Mouse (Mus musculus): ENCODE data around the gene Cpox.

The Cpox gene

GRCm38 (mm10) chr16:58669917-58670630 lies at the start of gene Cpox:
Gene Cpox, plus strand, starts transcription at chr16:58670292.
- in situ Hi-C loops (cut with MboI; ENCODE audit: unreplicated experiment in 2 of 2) = loop anchor here (5.0 to 10.0 kb wide), 5 partner anchors 57 to 1035 kb away; partner anchors contain the start of genes Cldnd1 (in 1 of the 2) and Gabrr3 (in 1 of the 2)

GRCm38 (mm10) chr16:58622377-58622776 lies 47.7 kb upstream of the Cpox start:
- in situ Hi-C loops (cut with MboI; ENCODE audit: unreplicated experiment in 2 of 2) = loop anchor here (5.0 to 10.0 kb wide), 3 partner anchors 98 to 160 kb away; partner anchors contain the start of gene St3gal6 (in 2 of the 2)

GRCm38 (mm10) chr16:58623114-58623513 lies 47.0 kb upstream of the Cpox start:
- in situ Hi-C loops (cut with MboI; ENCODE audit: unreplicated experiment in 2 of 2) = loop anchor here (5.0 to 10.0 kb wide), 3 partner anchors 98 to 161 kb away; partner anchors contain the start of gene St3gal6 (in 2 of the 2)

DNA sequence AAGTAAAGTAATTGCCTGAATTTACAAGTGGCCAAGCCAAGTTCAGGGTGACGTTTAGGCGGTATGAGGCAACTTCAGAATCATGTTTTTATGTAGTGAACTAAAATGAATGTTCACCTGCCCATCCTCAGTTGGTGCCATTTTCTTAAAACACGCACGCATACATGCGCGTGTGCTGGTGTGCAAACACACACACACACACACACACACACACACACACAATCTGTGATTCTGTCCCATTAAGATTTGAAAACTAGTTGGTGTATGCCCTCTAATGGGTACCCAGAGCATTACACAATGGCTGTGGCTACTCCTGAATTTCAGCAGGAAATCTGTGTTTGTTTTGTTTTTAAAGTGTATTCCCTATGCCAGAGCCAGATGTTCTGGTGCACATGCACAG lies 46.1 kb upstream of the Cpox start:
- in situ Hi-C loops (cut with MboI; ENCODE audit: unreplicated experiment in 2 of 2) = loop anchor here (5.0 to 10.0 kb wide), 3 partner anchors 99 to 162 kb away; partner anchors contain the start of gene St3gal6 (in 2 of the 2)

- in situ Hi-C loops (cut with MboI; ENCODE audit: unreplicated experiment in 2 of 2) = loop anchor here in 1 of 2 experiments (5.0 to 25.0 kb wide), 4 partner anchors 103 to 985 kb away; partner anchors contain the start of genes Crybg3 and St3gal6
Observed at GRCm38 (mm10) chr16:58627597-58628335, 42.3 kb upstream of the Cpox start.

DNA sequence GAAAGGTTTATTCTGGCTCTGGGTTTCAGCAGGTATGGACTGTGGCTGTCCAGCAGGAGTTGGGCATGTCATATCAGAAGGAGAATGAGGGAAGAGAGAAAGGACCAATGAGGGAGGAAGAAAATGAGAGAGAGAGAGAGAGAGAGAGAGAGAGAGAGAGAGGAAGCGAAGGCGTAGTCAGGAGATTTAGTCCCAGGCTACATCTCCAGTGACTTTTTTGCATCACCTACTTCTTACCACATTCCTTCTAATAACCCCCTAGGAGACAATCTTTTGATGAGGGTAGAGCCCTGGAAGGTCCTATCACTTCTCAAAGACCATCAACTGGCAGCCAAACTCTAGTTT lies 41.8 kb upstream of the Cpox start:
- in situ Hi-C loops (cut with MboI; ENCODE audit: unreplicated experiment in 2 of 2) = loop anchor here in 1 of 2 experiments (5.0 to 25.0 kb wide), 4 partner anchors 104 to 984 kb away; partner anchors contain the start of genes Crybg3 and St3gal6

- in situ Hi-C loops (cut with MboI; ENCODE audit: unreplicated experiment in 2 of 2) = loop anchor here in 1 of 2 experiments (5.0 to 25.0 kb wide), 4 partner anchors 104 to 983 kb away; partner anchors contain the start of genes Crybg3 and St3gal6
Observed at GRCm38 (mm10) chr16:58628968-58629367, 41.1 kb upstream of the Cpox start.

DNA sequence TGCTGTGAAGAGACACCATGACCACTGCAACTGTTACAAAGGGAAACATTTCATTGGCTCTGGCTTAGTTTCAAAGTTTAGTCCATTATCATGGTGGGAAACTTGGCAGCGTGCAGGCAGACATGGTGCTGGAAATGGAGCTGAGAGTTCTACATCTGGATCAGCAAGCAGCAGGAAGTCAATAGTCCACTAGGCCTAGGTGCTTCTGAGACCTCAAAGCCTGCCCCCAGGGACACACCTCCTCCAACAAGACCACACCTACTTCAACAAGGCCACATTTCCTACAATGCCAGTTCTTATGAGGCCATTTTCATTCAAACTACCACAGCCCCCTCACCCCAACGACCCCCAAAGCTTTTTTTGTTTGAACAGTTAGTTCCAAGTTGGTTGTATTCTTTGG lies 40.4 kb upstream of the Cpox start:
- in situ Hi-C loops (cut with MboI; ENCODE audit: unreplicated experiment in 2 of 2) = loop anchor here (5.0 to 25.0 kb wide), 4 partner anchors 105 to 983 kb away; partner anchors contain the start of genes Crybg3 (in 1 of the 2) and St3gal6 (in 1 of the 2)

DNA sequence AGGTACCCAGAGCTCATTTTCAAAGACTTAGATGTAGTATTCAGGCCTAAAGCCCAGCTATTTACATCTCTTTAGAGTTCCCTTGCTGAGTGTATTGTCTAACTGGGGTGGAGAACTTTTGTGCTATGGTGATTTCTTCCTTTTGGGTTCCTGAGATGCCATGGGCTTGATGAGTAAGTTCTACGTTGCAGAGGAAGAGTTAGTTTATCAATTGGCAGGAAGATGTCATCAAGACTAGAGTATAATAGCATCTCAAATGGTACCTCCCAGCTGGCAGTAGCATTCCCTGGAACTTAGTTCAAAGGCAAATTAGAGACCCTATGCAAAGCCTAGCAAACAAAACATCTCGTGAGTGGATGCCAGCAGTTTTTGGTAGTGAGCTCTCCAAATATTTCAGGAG lies 34.2 kb upstream of the Cpox start:
- in situ Hi-C loops (cut with MboI; ENCODE audit: unreplicated experiment in 2 of 2) = loop anchor here in 1 of 2 experiments (25.0 kb wide), 1 partner anchor 976 kb away; the partner anchor contains the start of gene Crybg3

GRCm38 (mm10) chr16:58637448-58637847 lies 32.6 kb upstream of the Cpox start:
- in situ Hi-C loops (cut with MboI; ENCODE audit: unreplicated experiment in 2 of 2) = loop anchor here in 1 of 2 experiments (25.0 kb wide), 1 partner anchor 975 kb away; the partner anchor contains the start of gene Crybg3

GRCm38 (mm10) chr16:58638016-58638415 lies 32.1 kb upstream of the Cpox start:
- in situ Hi-C loops (cut with MboI; ENCODE audit: unreplicated experiment in 2 of 2) = loop anchor here in 1 of 2 experiments (25.0 kb wide), 1 partner anchor 974 kb away; the partner anchor contains the start of gene Crybg3

GRCm38 (mm10) chr16:58638689-58639175 lies 31.4 kb upstream of the Cpox start, which contains the start of gene E330017A01Rik:
Gene E330017A01Rik, minus strand, starts transcription at chr16:58638739.
- in situ Hi-C loops (cut with MboI; ENCODE audit: unreplicated experiment in 2 of 2) = loop anchor here in 1 of 2 experiments (25.0 kb wide), 1 partner anchor 974 kb away; the partner anchor contains the start of gene Crybg3

DNA sequence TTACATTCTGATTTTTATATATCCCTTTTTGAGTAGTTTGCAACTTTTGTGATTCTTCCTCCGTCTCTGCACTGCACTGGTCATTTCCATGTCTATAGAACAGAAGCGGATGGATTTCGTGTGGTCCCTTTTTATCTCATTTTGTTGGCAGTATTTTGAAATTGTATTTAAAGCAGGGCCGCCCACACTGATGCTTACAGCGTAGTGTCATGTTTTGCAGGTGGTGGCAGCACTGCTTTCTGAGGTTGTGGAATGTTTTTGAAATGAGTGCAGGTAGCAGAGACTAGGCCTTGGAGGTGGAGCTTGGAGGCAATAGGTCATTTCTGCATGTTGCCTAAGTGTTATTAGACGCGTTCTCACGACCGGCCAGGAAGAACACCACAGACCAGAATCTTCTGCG lies 20.1 kb upstream of the Cpox start:
- in situ Hi-C loops (cut with MboI; ENCODE audit: unreplicated experiment in 2 of 2) = loop anchor here in 1 of 2 experiments (25.0 kb wide), 1 partner anchor 962 kb away; the partner anchor contains the start of gene Crybg3

DNA sequence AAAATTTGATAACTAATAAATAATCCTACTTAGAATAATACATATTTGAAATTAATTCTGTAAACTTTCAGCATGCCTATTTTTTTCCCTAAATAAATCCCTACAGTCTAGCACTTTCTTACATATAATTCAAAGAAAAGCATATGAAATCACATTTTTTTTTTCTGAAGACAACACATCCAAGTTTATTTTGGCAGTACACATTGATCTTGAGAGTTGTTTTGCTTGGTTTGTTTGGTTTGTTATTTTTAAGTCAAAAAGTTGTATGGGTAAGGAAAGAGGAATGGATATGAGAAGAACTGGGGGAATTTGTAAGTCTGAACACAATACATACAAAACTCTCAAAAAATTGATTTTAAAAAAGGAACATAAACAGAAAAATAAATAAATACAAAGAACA lies 14.3 kb upstream of the Cpox start:
- in situ Hi-C loops (cut with MboI; ENCODE audit: unreplicated experiment in 2 of 2) = no loop called here

DNA sequence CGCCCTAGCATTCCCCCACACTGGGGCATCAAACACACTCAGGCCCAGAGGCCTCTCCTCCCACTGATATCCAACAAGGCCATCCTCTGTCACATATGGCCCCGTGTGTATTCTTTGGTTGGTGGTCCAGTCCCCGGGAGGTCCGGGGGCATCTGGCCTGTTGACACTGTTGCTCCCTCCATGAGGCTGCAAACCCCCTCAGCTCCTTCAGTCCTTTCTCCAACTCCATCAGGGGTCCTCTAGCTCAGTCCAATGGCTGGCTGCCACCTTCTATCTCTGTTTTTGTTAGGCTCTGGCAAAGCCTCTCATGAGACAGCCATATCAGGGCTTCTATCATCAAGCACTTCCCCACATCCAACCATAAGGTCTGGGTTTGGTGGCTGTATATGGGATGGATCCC lies 13.6 kb upstream of the Cpox start:
- in situ Hi-C loops (cut with MboI; ENCODE audit: unreplicated experiment in 2 of 2) = no loop called here

GRCm38 (mm10) chr16:58658668-58659067 lies 11.4 kb upstream of the Cpox start:
- in situ Hi-C loops (cut with MboI; ENCODE audit: unreplicated experiment in 2 of 2) = no loop called here

DNA sequence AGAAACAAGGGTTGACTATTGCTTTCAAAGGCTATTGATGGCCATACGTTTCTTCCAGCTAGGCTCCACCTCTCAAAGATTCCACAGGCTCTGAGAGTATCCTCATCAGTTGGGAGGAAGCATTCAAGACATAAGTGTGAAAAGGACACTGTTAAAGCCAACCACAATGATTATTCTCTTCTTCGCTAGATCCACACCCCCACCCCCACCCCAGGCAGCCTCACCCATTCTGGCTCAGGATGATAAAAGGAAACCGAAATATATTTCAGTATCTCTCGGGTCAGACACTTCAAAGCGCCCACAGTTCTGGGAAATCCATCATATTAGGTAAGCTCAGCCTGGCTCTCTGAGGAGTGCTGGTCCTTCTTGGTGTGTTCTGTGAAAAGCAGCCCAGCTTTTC lies 8.3 kb upstream of the Cpox start:
- in situ Hi-C loops (cut with MboI; ENCODE audit: unreplicated experiment in 2 of 2) = loop anchor here (5.0 to 10.0 kb wide), 6 partner anchors 210 to 1027 kb away; partner anchors contain the start of gene Gabrr3 (in 1 of the 2)

- in situ Hi-C loops (cut with MboI; ENCODE audit: unreplicated experiment in 2 of 2) = loop anchor here (5.0 to 10.0 kb wide), 6 partner anchors 210 to 1028 kb away; partner anchors contain the start of gene Gabrr3 (in 1 of the 2)
Observed at GRCm38 (mm10) chr16:58662287-58662791, 7.8 kb upstream of the Cpox start.

DNA sequence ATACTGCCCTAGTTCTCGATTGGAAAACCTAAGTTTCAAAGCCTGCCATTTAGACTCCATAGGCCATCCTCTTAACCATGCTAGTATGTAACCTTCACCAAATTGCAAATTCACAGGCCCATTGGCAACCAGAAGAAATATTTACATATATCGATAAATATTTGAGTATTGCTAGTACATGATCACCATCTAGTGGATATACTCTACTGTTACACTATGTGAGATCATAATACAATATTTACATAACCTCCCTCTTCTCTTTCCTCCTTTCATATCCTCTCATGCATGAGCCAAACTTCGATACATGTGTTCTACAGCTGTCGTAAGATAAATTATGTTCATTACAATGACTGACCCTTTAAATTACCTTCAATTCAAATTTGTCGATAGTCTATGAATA lies 7.1 kb upstream of the Cpox start:
- in situ Hi-C loops (cut with MboI; ENCODE audit: unreplicated experiment in 2 of 2) = loop anchor here (5.0 to 10.0 kb wide), 6 partner anchors 211 to 1028 kb away; partner anchors contain the start of gene Gabrr3 (in 1 of the 2)

- in situ Hi-C loops (cut with MboI; ENCODE audit: unreplicated experiment in 2 of 2) = loop anchor here (5.0 to 10.0 kb wide), 6 partner anchors 212 to 1029 kb away; partner anchors contain the start of gene Gabrr3 (in 1 of the 2)
Observed at GRCm38 (mm10) chr16:58663816-58664215, 6.3 kb upstream of the Cpox start.
